Mouse (Mus musculus) thymus, adult 2 months (tissue): ENCODE results near the gene Gm8082. TPM values are rescaled to one million over a fixed set of nuclear protein-coding genes. Genes with fewer than 3 reads are reported as not detected.
"Not testable (repeated sequence)": the region's sequence is repeated elsewhere in the genome, so short reads cannot be mapped to it uniquely, and the experiment has no call there.

Experiments
- DNase-seq: peaks from one replicate; pipeline ENCODE4 v3.0.0; 2021
- H3K27ac ChIP-seq: fragments of 200-500 bp; 2 replicates; pipeline ENCODE4 v1.5.1; 2012; ENCODE audit warnings: low read length, control low read depth; ENCODE audit not compliant: control insufficient read depth, insufficient read depth
- H3K27me3 ChIP-seq: fragments of 200-500 bp; 2 replicates; pipeline ENCODE4 v1.6.1; 2012; ENCODE audit warnings: mild to moderate bottlenecking, low read length, moderate library complexity, mixed read lengths; ENCODE audit not compliant: control insufficient read depth, insufficient read depth
- H3K36me3 ChIP-seq: fragments of 200-500 bp; 2 replicates; pipeline ENCODE4 v1.6.1; 2012; ENCODE audit warnings: mild to moderate bottlenecking, low read length, moderate library complexity; ENCODE audit not compliant: control insufficient read depth, insufficient read depth
- H3K4me1 ChIP-seq: fragments of 200-500 bp; replicated peaks from 2 replicates; pipeline ENCODE4 v1.6.1; 2012; ENCODE audit warnings: low read length; ENCODE audit not compliant: control insufficient read depth, insufficient read depth
- H3K4me3 ChIP-seq: fragments of 200-500 bp; 2 replicates; pipeline ENCODE4 v1.5.1; 2012; ENCODE audit warnings: mild to moderate bottlenecking, low read length, control low read depth, moderate library complexity; ENCODE audit not compliant: control insufficient read depth, insufficient read depth
- WGBS: fragments of 180-500 bp; shearing (Covaris S2); methylation state at CpG from one replicate; pipeline ENCODE4 v1.1.7; 2018; 5-methylcytosine and 5-hydroxymethylcytosine counted together
- polyA plus RNA-seq: library from polyadenylated mRNA; depleted of rRNA; stranded (reverse); fragments of >200 nt; gene quantifications from 2 replicates; pipeline ENCODE4 v1.2.3, GENCODE M21; 2012; rRNA removed

Gene Gm8082
- polyA plus RNA-seq = not detected in 2 replicates

- not testable (repeated sequence) for H3K4me3 ChIP-seq, H3K27ac ChIP-seq, DNase-seq, H3K27me3 ChIP-seq, H3K36me3 ChIP-seq, H3K4me1 ChIP-seq
- 100% methylated on average over 1 of the region's 1 CpGs for WGBS
These were observed at the start of gene Gm8082 for GRCm38 (mm10) chr14:42993524-42993923. Gm8082 (minus strand) TSS chr14:42993624.

GRCm38 (mm10) chr14:43015528-43015927 lies 22.1 kb upstream of the Gm8082 start, which contains the start of gene Gm10376:
Gm10376 (minus strand) TSS chr14:43015628.
- not testable (repeated sequence) for H3K27me3 ChIP-seq, H3K27ac ChIP-seq, H3K4me3 ChIP-seq, DNase-seq, H3K4me1 ChIP-seq, H3K36me3 ChIP-seq

Other genes starting within 250 kb of the Gm8082 start
- gene Gm3015, start 224.8 kb downstream of the Gm8082 start, polyA plus RNA-seq = not detected in 2 replicates
- not detected in 2 replicates for gene Gm10377, start 195.6 kb downstream of the Gm8082 start, polyA plus RNA-seq
- not detected in 2 replicates for gene Gm21977, start 140.1 kb downstream of the Gm8082 start, polyA plus RNA-seq
- gene Gm10376, start 22.0 kb upstream of the Gm8082 start, polyA plus RNA-seq = not detected in 2 replicates
- not detected in 2 replicates for gene Gm8094, start 83.0 kb upstream of the Gm8082 start, polyA plus RNA-seq
- gene Gm8104, start 107.0 kb upstream of the Gm8082 start, polyA plus RNA-seq = not detected in 2 replicates
- not detected in 2 replicates for gene Gm7233, start 186.2 kb upstream of the Gm8082 start, polyA plus RNA-seq
- not detected in 2 replicates for gene Gm8122, start 241.7 kb upstream of the Gm8082 start, polyA plus RNA-seq